Mouse (Mus musculus): Measurements from ENCODE around the gene Gtf2e1. TPM values are rescaled to one million over a fixed set of nuclear protein-coding genes. Genes with fewer than 3 reads are reported as not detected.

Gtf2e1 gene
- total RNA-seq, 1 experiment = 54.1 TPM

- Histone ChIP-seq H3K36me3 (ENCODE audit: control insufficient read depth, insufficient read depth, low read length, poor library complexity, severe bottlenecking) (no peaks in the 10 kb centered on the region), H3K4me1 (ENCODE audit: control insufficient read depth in 2 of 2, insufficient read depth in 2 of 2, low read length in 2 of 2, poor library complexity in 1 of 2) (peaks cover 0 to 2% of the 10 kb centered on the region in 2 experiments; a peak in 1 of 4 replicates), H3K9me3 (ENCODE audit: control insufficient read depth, insufficient read depth, low read depth, low read length) (no peaks in the 10 kb centered on the region), H3K4me3 (ENCODE audit: insufficient read depth in 1 of 2, low read depth in 1 of 2, low read length in 2 of 2, poor library complexity in 1 of 2, severe bottlenecking in 1 of 2) (no peak overlapping the region), H3K27ac (ENCODE audit: insufficient read depth, low read depth, low read length, poor library complexity, severe bottlenecking) (no peak overlapping the region), H3K9ac (ENCODE audit: insufficient read depth, low read depth, low read length, poor library complexity, severe bottlenecking) (no peak overlapping the region)
- DNase-seq (ENCODE audit: low read depth, low spot score) = no peak
- TF ChIP-seq ZNF384 (IDR thresholded peaks at IDR 0.05; ENCODE audit: low read depth, low read length) (no peak), CHD2 (IDR thresholded peaks at IDR 0.05; ENCODE audit: low read depth, low read length) (no peak), MAFK (IDR thresholded peaks at IDR 0.05; ENCODE audit: insufficient read depth, low read depth, low read length) (no peak), HCFC1 (IDR thresholded peaks at IDR 0.05; ENCODE audit: borderline replicate concordance, insufficient read depth, low read length) (no peak), ZC3H11A (IDR thresholded peaks at IDR 0.05; ENCODE audit: borderline replicate concordance, low read depth, low read length) (no peak)
- in situ Hi-C loops (cut with MboI; ENCODE audit: low sequenced_read_pairs in 2 of 2, unreplicated experiment in 2 of 2) = no loop called here
Measured at GRCm38 (mm10) chr16:37567113-37568050, 27.8 kb upstream of the Gtf2e1 start.

DNA sequence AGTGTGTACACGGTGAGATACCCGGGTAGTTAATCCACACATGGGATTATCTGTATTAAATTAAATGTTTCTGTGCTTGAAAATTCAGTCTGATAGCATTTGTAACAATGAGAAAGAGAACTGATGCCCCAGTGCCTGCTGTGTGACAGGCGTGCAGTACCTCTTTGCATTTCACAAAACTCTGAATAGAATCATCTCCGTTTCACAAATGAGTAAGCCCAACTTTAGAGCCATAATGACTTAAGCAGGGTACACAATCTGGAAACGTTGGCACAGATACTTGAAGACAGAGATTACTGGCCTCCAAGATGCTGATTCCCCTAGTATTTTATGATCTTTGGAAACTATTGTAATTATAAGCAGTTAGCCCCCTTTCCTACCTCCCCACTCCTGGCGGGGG lies 26.5 kb upstream of the Gtf2e1 start:
- Histone ChIP-seq H3K9ac (ENCODE audit: insufficient read depth, low read depth, low read length, poor library complexity, severe bottlenecking) (no peak overlapping the region), H3K36me3 (ENCODE audit: control insufficient read depth, insufficient read depth, low read length, poor library complexity, severe bottlenecking) (no peaks in the 10 kb centered on the region), H3K27ac (ENCODE audit: insufficient read depth, low read depth, low read length, poor library complexity, severe bottlenecking) (no peak overlapping the region), H3K4me3 (ENCODE audit: insufficient read depth in 1 of 2, low read depth in 1 of 2, low read length in 2 of 2, poor library complexity in 1 of 2, severe bottlenecking in 1 of 2) (no peak overlapping the region), H3K9me3 (ENCODE audit: control insufficient read depth, insufficient read depth, low read depth, low read length) (no peaks in the 10 kb centered on the region), H3K4me1 (ENCODE audit: control insufficient read depth in 2 of 2, insufficient read depth in 2 of 2, low read length in 2 of 2, poor library complexity in 1 of 2) (peaks cover 0 to 2% of the 10 kb centered on the region in 2 experiments; a peak in 1 of 4 replicates)
- DNase-seq (ENCODE audit: low read depth, low spot score) = no peak
- TF ChIP-seq CHD2 (IDR thresholded peaks at IDR 0.05; ENCODE audit: low read depth, low read length) = no peak
- TF ChIP-seq HCFC1 (IDR thresholded peaks at IDR 0.05; ENCODE audit: borderline replicate concordance, insufficient read depth, low read length) = no peak
- no peak for TF ChIP-seq MAFK (IDR thresholded peaks at IDR 0.05; ENCODE audit: insufficient read depth, low read depth, low read length)
- no peak for TF ChIP-seq ZC3H11A (IDR thresholded peaks at IDR 0.05; ENCODE audit: borderline replicate concordance, low read depth, low read length)
- no peak for TF ChIP-seq ZNF384 (IDR thresholded peaks at IDR 0.05; ENCODE audit: low read depth, low read length)
- in situ Hi-C loops (cut with MboI; ENCODE audit: low sequenced_read_pairs in 2 of 2, unreplicated experiment in 2 of 2) = no loop called here

DNA sequence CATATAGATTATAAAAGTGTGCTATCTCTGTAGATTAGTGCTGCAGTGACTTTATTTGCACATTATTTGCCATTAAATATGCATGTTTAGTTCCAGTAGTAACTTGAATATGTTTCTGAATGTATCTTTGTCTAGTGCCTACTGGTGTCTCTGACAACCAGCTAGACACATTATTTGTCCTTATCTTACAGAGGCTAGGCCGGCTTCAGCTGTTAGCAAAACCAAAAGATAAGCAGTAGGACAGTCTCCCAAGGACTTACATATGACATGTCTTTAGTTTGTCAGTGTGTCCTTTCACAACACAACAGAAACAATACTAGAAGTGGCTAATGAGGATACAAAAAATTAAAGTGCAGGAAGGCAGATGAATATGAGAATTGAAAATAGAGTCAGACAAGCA lies 25.5 kb upstream of the Gtf2e1 start:
- no peak overlapping the region for H3K4me3 ChIP-seq (ENCODE audit: insufficient read depth in 1 of 2, low read depth in 1 of 2, low read length in 2 of 2, poor library complexity in 1 of 2, severe bottlenecking in 1 of 2)
- H3K36me3 ChIP-seq (ENCODE audit: control insufficient read depth, insufficient read depth, low read length, poor library complexity, severe bottlenecking) = no peaks in the 10 kb centered on the region
- H3K27ac ChIP-seq (ENCODE audit: insufficient read depth, low read depth, low read length, poor library complexity, severe bottlenecking) = no peak overlapping the region
- H3K9me3 ChIP-seq (ENCODE audit: control insufficient read depth, insufficient read depth, low read depth, low read length) = no peaks in the 10 kb centered on the region
- H3K4me1 ChIP-seq (ENCODE audit: control insufficient read depth in 2 of 2, insufficient read depth in 2 of 2, low read length in 2 of 2, poor library complexity in 1 of 2) = peaks cover 0 to 2% of the 10 kb centered on the region in 2 experiments; a peak in 1 of 4 replicates
- in situ Hi-C loops (cut with MboI; ENCODE audit: low sequenced_read_pairs in 2 of 2, unreplicated experiment in 2 of 2) = no loop called here
- TF ChIP-seq ZNF384 (IDR thresholded peaks at IDR 0.05; ENCODE audit: low read depth, low read length) (no peak), MAFK (IDR thresholded peaks at IDR 0.05; ENCODE audit: insufficient read depth, low read depth, low read length) (no peak)
- DNase-seq (ENCODE audit: low read depth, low spot score) = no peak
- H3K9ac ChIP-seq (ENCODE audit: insufficient read depth, low read depth, low read length, poor library complexity, severe bottlenecking) = no peak overlapping the region

DNA sequence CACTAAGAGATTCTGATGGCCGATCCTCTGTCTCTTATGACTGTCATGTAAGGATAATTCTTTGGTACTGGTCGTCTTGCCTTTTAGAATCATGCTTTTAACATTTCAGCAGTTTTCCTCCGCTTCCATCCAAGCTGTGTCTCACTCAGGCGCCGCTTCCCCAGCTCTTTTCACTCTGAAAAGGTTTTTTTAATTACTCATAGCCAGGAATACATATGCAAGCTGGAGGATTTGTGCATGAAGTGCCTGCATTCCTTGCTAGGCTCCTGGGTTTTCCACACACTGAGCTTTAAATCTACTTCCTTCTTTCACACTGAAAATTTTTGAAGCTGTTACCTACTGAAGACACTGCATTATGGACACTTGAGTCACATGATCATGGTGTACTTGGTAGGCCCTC lies 23.4 kb upstream of the Gtf2e1 start:
- Histone ChIP-seq H3K4me1 (ENCODE audit: control insufficient read depth in 2 of 2, insufficient read depth in 2 of 2, low read length in 2 of 2, poor library complexity in 1 of 2) (peaks cover 0 to 2% of the 10 kb centered on the region in 2 experiments; a peak in 1 of 4 replicates), H3K4me3 (ENCODE audit: insufficient read depth in 1 of 2, low read depth in 1 of 2, low read length in 2 of 2, poor library complexity in 1 of 2, severe bottlenecking in 1 of 2) (no peak overlapping the region), H3K9me3 (ENCODE audit: control insufficient read depth, insufficient read depth, low read depth, low read length) (no peaks in the 10 kb centered on the region), H3K9ac (ENCODE audit: insufficient read depth, low read depth, low read length, poor library complexity, severe bottlenecking) (no peak overlapping the region), H3K27ac (ENCODE audit: insufficient read depth, low read depth, low read length, poor library complexity, severe bottlenecking) (no peak overlapping the region), H3K36me3 (ENCODE audit: control insufficient read depth, insufficient read depth, low read length, poor library complexity, severe bottlenecking) (no peaks in the 10 kb centered on the region)
- in situ Hi-C loops (cut with MboI; ENCODE audit: low sequenced_read_pairs in 2 of 2, unreplicated experiment in 2 of 2) = no loop called here
- no peak for DNase-seq (ENCODE audit: low read depth, low spot score)
- no peak for TF ChIP-seq CHD2 (IDR thresholded peaks at IDR 0.05; ENCODE audit: low read depth, low read length)
- TF ChIP-seq HCFC1 (IDR thresholded peaks at IDR 0.05; ENCODE audit: borderline replicate concordance, insufficient read depth, low read length) = no peak
- no peak for TF ChIP-seq ZC3H11A (IDR thresholded peaks at IDR 0.05; ENCODE audit: borderline replicate concordance, low read depth, low read length)
- TF ChIP-seq ZNF384 (IDR thresholded peaks at IDR 0.05; ENCODE audit: low read depth, low read length) = no peak
- no peak for TF ChIP-seq MAFK (IDR thresholded peaks at IDR 0.05; ENCODE audit: insufficient read depth, low read depth, low read length)

Measured in ES-E14 (cell line).